Mouse (Mus musculus): Measurements from ENCODE around the gene 9330182O14Rik.

DNA sequence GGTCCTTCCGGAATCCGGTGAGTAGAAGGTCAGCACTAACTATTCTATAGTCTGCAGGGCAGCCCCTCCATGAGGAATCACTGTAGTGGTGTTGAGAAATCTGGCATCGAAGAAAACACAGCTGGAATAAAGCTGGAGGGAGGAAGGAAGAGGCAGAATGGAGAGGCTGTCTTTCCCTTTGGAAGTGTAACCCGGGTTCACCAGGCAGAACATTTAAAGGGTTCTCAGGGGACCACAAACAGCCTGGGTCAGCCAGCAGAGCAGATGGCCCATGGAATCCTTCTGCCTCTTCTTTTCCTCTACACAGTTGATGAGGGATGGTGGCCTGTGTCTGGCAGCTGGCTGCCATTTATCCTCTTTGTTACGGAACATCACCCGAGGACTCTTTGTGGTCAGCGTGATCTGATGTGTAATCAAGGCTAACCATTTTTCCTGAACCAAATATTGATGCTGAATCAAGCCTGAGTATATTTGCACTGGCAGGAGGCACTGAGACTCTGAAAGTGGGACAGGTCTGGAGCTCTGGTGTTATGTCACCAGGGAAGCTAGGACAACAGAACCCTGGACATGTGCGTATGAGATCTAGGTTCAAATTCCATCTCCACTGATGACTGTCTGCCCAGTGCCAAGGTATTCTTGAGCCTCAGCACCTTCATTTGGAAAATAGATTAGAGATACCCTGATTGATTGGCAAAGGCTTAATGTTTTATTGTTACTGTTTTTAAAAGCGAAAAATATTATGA is 9.8 kb upstream of the 9330182O14Rik start:
- TF ChIP-seq CTCF (IDR thresholded peaks at IDR 0.05) (no peak), EP300 (IDR thresholded peaks at IDR 0.05) (no peak)
